Mouse (Mus musculus) heart, postnatal 0 days (tissue): ENCODE data around the gene Zdhhc20. TPM values are rescaled to one million over a fixed set of nuclear protein-coding genes. Genes with fewer than 3 reads are reported as not detected.
"Not testable (repeated sequence)": the region's sequence is repeated elsewhere in the genome, so short reads cannot be mapped to it uniquely, and the experiment has no call there.

Experiments used
- ATAC-seq: fragments of 200-750 bp; cut with Nextera tagmentation; 2 replicates; pipeline ENCODE4 v1.8.0; 2017; ENCODE audit warnings: low read depth, moderate number of reproducible peaks, moderate library complexity; ENCODE audit not compliant: insufficient read depth
- DNase-seq: peaks from one replicate; pipeline ENCODE4 v3.0.0-alpha.2; 2016; ENCODE audit warnings: low spot score
- H3K27ac ChIP-seq: fragments of 300-500 bp; sonication (generic); 2 replicates; pipeline ENCODE4 v1.5.1; 2014; ENCODE audit warnings: low read depth, mild to moderate bottlenecking
- H3K27me3 ChIP-seq: fragments of 300-500 bp; sonication (generic); 2 replicates; pipeline ENCODE4 v1.6.1; 2014; ENCODE audit warnings: low read length, mixed read lengths; ENCODE audit not compliant: control insufficient read depth, insufficient read depth
- H3K36me3 ChIP-seq: fragments of 300-500 bp; sonication (generic); replicated peaks from 2 replicates; pipeline ENCODE4 v1.6.1; 2014; ENCODE audit warnings: low read length, mixed read lengths; ENCODE audit not compliant: control insufficient read depth, insufficient read depth
- H3K4me1 ChIP-seq: fragments of 300-500 bp; sonication (generic); 2 replicates; pipeline ENCODE4 v1.6.1; 2014; ENCODE audit warnings: antibody characterized with exemption; ENCODE audit not compliant: control insufficient read depth, insufficient read depth
- H3K4me2 ChIP-seq: fragments of 300-500 bp; sonication (generic); 2 replicates; pipeline ENCODE4 v1.6.1; 2014; ENCODE audit warnings: low read depth, mild to moderate bottlenecking, low read length, moderate library complexity
- H3K4me3 ChIP-seq: fragments of 300-500 bp; sonication (generic); 2 replicates; pipeline ENCODE4 v1.5.1; 2014; ENCODE audit warnings: low read depth, low read length
- H3K9ac ChIP-seq: fragments of 300-500 bp; sonication (generic); replicated peaks from 2 replicates; pipeline ENCODE4 v1.6.1; 2014; ENCODE audit warnings: low read depth, low read length, mixed read lengths
- H3K9me3 ChIP-seq: fragments of 300-500 bp; sonication (generic); replicated peaks from 2 replicates; pipeline ENCODE4 v1.6.1; 2016; ENCODE audit warnings: low read length; ENCODE audit not compliant: control insufficient read depth
- CTCF ChIP-seq: IDR thresholded peaks from 2 replicates; pipeline ENCODE4 v1.5.1; 2016; ENCODE audit warnings: antibody characterized with exemption, control low read depth, low read depth
- EP300 ChIP-seq: IDR thresholded peaks from 2 replicates; pipeline ENCODE4 v1.6.1; 2016; ENCODE audit warnings: antibody characterized with exemption, low read depth
- WGBS: fragments of 180-500 bp; shearing (Covaris S2); extraction: QIAGEN DNeasy Blood & Tissue Kit; methylation state at CpG from one replicate; pipeline ENCODE4 v1.1.7; 2014; 5-methylcytosine and 5-hydroxymethylcytosine counted together
- polyA plus RNA-seq: library from polyadenylated mRNA; unstranded; fragments of >200 nt; fragmentation: Nextera tagmentation; extraction: Ambion mirVana; gene quantifications from 2 replicates; pipeline ENCODE4 v1.2.1, GENCODE M21; 2015
- total RNA-seq: library from RNA; depleted of rRNA; stranded (reverse); fragments of >200 nt; gene quantifications from 2 replicates; pipeline ENCODE4 v1.2.3, GENCODE M21; 2014; ENCODE audit warnings: low replicate concordance

Zdhhc20 gene
- total and polyA plus RNA-seq, 2 experiments from 2014 or later, result 13.2 to 28.6 TPM

DNA sequence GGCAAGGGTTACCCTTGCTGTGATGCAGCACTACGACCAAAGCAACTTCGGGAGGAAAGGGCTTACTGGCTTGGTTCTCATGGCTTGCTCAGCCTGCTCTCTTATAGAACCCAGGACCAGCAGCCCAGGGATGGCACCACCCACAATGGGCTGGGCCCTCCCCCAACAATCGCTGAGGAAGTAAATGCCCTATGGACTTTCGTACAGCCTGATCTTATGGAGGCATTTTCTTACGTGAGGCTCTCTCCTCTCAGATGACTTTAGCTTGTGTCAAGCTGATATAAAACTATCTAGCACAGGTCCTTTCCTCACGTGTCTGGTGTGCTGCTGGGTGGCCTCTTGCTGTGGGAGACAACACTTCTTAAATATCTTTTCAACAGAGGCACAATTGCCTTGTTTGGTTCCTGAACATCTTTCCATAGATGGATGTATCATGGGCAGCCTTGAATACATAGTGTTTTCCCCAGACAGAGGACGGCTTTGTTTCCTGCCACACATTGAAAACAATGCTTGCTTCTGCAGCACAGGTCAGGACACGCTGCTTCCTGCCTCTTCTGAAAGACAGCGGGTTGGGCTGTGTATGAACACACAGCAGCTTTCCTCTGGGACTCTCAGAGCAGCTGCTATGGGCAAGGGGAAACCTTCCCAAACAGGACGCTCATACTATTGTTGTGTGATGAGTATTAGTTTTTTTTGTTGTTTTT lies 31.5 kb upstream of the Zdhhc20 start:
- TF ChIP-seq EP300 (no peak), CTCF (0 out of 2 replicates have a peak, but pooled peaks have one; percentile 4)
- peak overlapping the region; percentile 26; the same call in 1 of the 2 replicates for H3K9ac ChIP-seq
- no peaks in the 10 kb centered on the region for H3K27me3 ChIP-seq
- peak overlapping the region; percentile 91 for H3K27ac ChIP-seq
- H3K9me3 ChIP-seq, result 0 out of 2 replicates have a peak, but pooled peaks cover 5% of the 10 kb centered on the region
- H3K36me3 ChIP-seq, result peaks cover 39% of the 10 kb centered on the region
- 36% methylated on average over 10 of the region's 10 CpGs for WGBS
- DNase-seq, result peak; percentile 47
- peak; percentile 80 for ATAC-seq
- peaks cover 10% of the 10 kb centered on the region for H3K4me1 ChIP-seq
- no peak overlapping the region for H3K4me3 ChIP-seq
- H3K4me2 ChIP-seq, result peak overlapping the region; percentile 43

DNA sequence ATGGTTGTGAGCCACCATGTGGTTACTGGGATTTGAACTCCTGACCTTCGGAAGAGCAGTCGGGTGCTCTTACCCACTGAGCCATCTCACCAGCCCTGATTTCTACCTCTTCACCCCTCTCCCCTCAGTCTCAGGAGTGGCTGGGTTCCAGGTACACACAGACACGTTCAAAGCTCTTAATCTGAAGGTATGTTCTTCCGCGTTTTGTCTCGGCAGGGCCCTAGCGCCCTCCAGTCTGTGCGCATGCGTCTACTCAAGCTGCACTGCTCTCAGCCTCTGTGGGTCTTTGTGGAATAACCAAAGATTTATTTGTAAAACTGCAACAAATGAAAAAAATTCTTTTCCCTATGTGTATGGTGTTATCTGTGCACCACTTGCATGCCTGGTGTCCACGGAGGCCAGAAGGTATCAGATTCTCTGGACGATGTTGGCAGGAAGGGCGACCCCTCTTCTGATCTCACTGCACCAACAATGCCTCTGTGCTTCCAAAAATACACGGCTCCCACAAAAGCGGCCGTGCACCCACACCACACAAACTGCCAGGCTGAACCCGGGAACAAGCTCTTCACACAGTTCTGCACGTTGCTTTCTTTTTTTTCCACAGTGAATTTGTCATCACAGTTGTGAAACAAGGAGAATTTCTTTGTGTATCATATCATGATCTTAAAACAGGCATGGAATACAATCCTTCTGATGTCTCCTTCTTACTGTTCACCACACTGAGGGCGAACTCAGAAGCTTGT lies 30.7 kb upstream of the Zdhhc20 start:
- peak; percentile 53; the same call in 1 of the 2 replicates for ATAC-seq

GRCm38 (mm10) chr14:57919148-57919875 lies 29.2 kb upstream of the Zdhhc20 start:
- H3K4me2 ChIP-seq, result no peak overlapping the region
- H3K27ac ChIP-seq, result no peak overlapping the region
- no peak overlapping the region for H3K4me3 ChIP-seq
- H3K36me3 ChIP-seq, result peaks cover 48% of the 10 kb centered on the region
- WGBS, result 92% methylated on average over 17 of the region's 17 CpGs
- DNase-seq (no peak), ATAC-seq (no peak)
- peaks cover 10% of the 10 kb centered on the region for H3K4me1 ChIP-seq
- 0 out of 2 replicates have a peak, but pooled peaks cover 5% of the 10 kb centered on the region for H3K9me3 ChIP-seq
- no peaks in the 10 kb centered on the region for H3K27me3 ChIP-seq
- no peak for TF ChIP-seq EP300
- TF ChIP-seq CTCF, result no peak
- H3K9ac ChIP-seq, result no peak overlapping the region

More for the DNA sequence above, 30.7 kb upstream of the Zdhhc20 start:
- Histone ChIP-seq H3K27me3 (no peaks in the 10 kb centered on the region), H3K4me2 (peak overlapping the region; percentile 43), H3K9ac (peak overlapping the region; percentile 26; the same call in 1 of the 2 replicates), H3K36me3 (peaks cover 48% of the 10 kb centered on the region), H3K4me3 (0 out of 2 replicates have a peak overlapping the region, but pooled peaks have one; percentile 13), H3K9me3 (0 out of 2 replicates have a peak, but pooled peaks cover 5% of the 10 kb centered on the region), H3K4me1 (peaks cover 10% of the 10 kb centered on the region), H3K27ac (peak overlapping the region; percentile 91)
- DNase-seq, result peak; percentile 55
- no peak for TF ChIP-seq EP300
- no peak for TF ChIP-seq CTCF
- 32% methylated on average over 18 of the region's 18 CpGs for WGBS

DNA sequence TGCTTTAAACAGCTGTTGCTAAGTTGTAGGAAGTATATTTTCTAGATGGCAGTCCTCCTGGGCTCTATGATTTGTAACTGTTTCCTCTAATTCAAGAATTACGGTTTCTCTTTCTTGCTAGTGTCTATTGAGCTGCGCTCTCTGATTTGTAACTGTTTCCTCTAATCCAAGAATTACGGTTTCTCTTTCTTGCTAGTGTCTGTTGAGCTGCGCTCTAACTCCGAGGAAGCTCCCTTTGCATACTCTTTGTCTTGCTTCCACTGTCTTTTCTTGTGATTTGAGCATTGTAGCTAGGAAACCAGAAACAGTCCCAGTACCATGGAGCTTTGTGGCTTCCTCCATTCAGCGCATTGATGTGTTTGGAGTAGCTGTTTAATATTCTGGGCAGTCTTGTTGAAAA lies 25.3 kb upstream of the Zdhhc20 start:
- Histone ChIP-seq H3K4me3 (no peak overlapping the region), H3K36me3 (peaks cover 31% of the 10 kb centered on the region), H3K4me2 (no peak overlapping the region), H3K9ac (no peak overlapping the region), H3K9me3 (no peaks in the 10 kb centered on the region), H3K4me1 (no peaks in the 10 kb centered on the region), H3K27ac (no peak overlapping the region), H3K27me3 (no peaks in the 10 kb centered on the region)
- no peak for ATAC-seq
- no peak for DNase-seq
- no peak for TF ChIP-seq CTCF
- no peak for TF ChIP-seq EP300
- 80% methylated on average over 6 of the region's 6 CpGs for WGBS

DNA sequence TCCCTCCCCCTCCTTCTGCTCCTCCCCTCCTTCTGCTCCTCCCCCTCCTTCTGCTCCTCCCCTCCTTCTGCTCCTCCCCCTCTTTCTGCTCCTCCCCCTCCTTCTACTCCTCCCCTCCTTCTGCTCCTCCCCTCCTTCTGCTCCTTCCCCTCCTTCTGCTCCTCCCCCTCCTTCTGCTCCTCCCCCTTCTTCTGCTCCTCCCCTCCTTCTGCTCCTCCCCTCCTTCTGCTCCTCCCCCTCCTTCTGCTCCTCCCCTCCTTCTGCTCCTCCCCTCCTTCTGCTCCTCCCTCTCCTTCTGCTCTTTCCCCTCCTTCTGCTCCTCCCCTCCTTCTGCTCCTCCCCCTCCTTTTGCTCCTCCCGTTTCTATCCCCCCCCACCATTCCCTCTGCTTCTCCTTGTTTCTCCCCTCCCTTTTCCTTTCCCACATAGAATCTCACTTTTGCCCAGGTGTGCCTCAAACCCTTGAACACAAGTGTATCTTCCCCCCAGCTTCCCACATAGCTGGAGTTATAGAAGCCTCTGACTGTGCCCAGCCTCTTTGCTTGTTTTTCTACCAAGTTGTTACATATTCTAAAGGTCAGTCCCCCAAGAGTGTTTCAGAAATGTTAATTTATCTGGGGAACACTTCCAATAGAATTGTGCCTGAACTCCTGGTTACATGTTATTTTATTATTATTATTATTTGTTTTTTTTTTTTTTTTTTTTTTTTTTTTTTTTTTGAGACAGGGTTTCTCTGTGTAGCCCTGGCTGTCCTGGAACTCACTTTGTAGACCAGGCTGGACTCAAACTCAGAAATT lies 22.3 kb upstream of the Zdhhc20 start:
- 37% methylated on average over 1 of the region's 1 CpGs for WGBS
- not testable (repeated sequence) for DNase-seq

GRCm38 (mm10) chr14:57911787-57912186 lies 21.7 kb upstream of the Zdhhc20 start:
- not testable (repeated sequence) for ATAC-seq, H3K9me3 ChIP-seq, H3K9ac ChIP-seq, H3K27me3 ChIP-seq, H3K27ac ChIP-seq, H3K4me2 ChIP-seq, H3K4me1 ChIP-seq, H3K4me3 ChIP-seq, DNase-seq
- peaks cover 16% of the 10 kb centered on the region for H3K36me3 ChIP-seq

More for the DNA sequence above, 22.3 kb upstream of the Zdhhc20 start:
- not testable (repeated sequence) for ATAC-seq, H3K4me1 ChIP-seq, H3K9ac ChIP-seq, H3K27ac ChIP-seq, H3K27me3 ChIP-seq, H3K4me3 ChIP-seq, H3K4me2 ChIP-seq, H3K9me3 ChIP-seq
- H3K36me3 ChIP-seq, result peaks cover 22% of the 10 kb centered on the region
